Comparison of ENCODE assay signal across 23 mouse cellular contexts in the genomic region with DNA sequence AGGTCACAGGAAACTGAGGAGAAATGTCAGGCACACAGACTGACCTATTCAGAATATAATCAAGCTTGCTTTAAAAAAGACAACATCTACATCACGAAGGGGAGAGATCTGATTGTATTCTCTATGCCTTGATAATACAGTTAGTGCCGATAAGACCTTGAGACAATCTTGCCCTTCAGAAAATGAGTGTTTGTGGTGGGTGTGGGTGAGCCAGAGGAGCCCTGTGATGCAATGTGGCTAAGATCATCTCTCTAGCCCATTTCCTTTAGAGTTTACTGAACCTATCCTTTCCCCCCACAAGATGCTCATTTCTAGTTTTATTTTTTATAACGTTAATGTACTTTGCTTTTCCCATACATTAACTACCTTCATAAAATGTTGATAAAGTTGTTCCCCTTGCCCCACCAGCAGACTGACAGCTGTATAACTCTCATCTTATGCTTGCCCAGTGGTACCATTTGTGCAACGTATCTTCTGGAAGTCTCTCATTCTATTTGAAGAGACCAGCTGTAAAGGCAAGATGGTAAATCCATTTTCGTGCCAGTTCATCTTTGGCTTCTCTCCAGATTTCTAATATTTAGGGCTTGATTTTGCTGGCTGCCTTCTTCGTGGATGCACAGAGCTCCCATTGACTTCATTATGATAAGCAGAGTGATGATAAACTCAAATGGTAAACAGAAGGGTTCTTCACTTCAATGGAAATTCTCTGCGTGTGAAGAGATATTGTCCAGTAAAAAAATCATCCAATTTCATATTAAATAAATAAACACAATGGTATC.
DNase-seq lines count a peak whose midpoint lies in the region; ATAC-seq and TF ChIP-seq lines count a peak whose summit lies in the region.
"Had no signal": no experiment of that assay in that cellular context is flagged by ENCODE, and none has a peak within 500 bp of the region (broad histone marks: within the 10 kb centered on the region; RNA-seq: fewer than 3 reads in every experiment).

No protein-coding gene starts in this region.

- H3K9ac ChIP-seq in hindbrain, postnatal 0 days (replicated peaks; ENCODE audit: low read length): no peak overlapping the region
- H3K9ac ChIP-seq in hindbrain, embryonic 14.5 days: no peak overlapping the region
- H3K9ac ChIP-seq: hindbrain, embryonic 12.5 days; limb, embryonic 13.5 days; liver, embryonic 13.5 days; lung, embryonic 15.5 days had no signal

- intact Hi-C loops in gastrocnemius, postnatal 14 days (cut with DNase I; ENCODE audit: low total_unique reads): no loop called here

- H3K4me3 ChIP-seq in hindbrain, postnatal 0 days (ENCODE audit: low read length): no peak overlapping the region
- H3K4me3 ChIP-seq in hindbrain, embryonic 14.5 days (replicated peaks; ENCODE audit: low read length): no peak overlapping the region
- H3K4me3 ChIP-seq: embryonic facial prominence, embryonic 10.5 days; hindbrain, embryonic 12.5 days; limb, embryonic 13.5 days; liver, embryonic 13.5 days; lung, embryonic 15.5 days had no signal

- no peaks in the 10 kb centered on the region for H3K27me3 ChIP-seq in hindbrain, postnatal 0 days (ENCODE audit: insufficient read depth, low read length)
- no peaks in the 10 kb centered on the region for H3K27me3 ChIP-seq in hindbrain, embryonic 14.5 days (ENCODE audit: control insufficient read depth, insufficient read depth, low read length)
- H3K27me3 ChIP-seq: hindbrain, embryonic 12.5 days; limb, embryonic 13.5 days; liver, embryonic 13.5 days; lung, embryonic 15.5 days had no signal

- ATAC-seq in hindbrain, postnatal 0 days: no peak
- ATAC-seq in hindbrain, embryonic 14.5 days (ENCODE audit: low FRiP score): no peak

- 60% methylated on average over 7 of the region's 7 CpGs for WGBS in hindbrain, postnatal 0 days
- 79% methylated on average over 7 of the region's 7 CpGs for WGBS in hindbrain, embryonic 14.5 days

- no peaks in the 10 kb centered on the region for H3K4me1 ChIP-seq in hindbrain, postnatal 0 days (ENCODE audit: insufficient read depth, low read length)
- no peaks in the 10 kb centered on the region for H3K4me1 ChIP-seq in hindbrain, embryonic 14.5 days (replicated peaks; ENCODE audit: control insufficient read depth, insufficient read depth, low read length)
- H3K4me1 ChIP-seq: embryonic facial prominence, embryonic 10.5 days; hindbrain, embryonic 12.5 days; limb, embryonic 13.5 days; liver, embryonic 13.5 days; lung, embryonic 15.5 days had no signal

- no peak overlapping the region for H3K4me2 ChIP-seq in hindbrain, postnatal 0 days (ENCODE audit: low read depth, low read length)
- H3K4me2 ChIP-seq in hindbrain, embryonic 14.5 days (replicated peaks): no peak overlapping the region
- H3K4me2 ChIP-seq: heart, embryonic 11.5 days; hindbrain, embryonic 12.5 days; limb, embryonic 13.5 days; liver, embryonic 13.5 days; lung, embryonic 15.5 days; midbrain, embryonic 11.5 days had no signal

- H3K27ac ChIP-seq in hindbrain, postnatal 0 days: no peak overlapping the region
- H3K27ac ChIP-seq in hindbrain, embryonic 14.5 days: no peak overlapping the region
- H3K27ac ChIP-seq: embryonic facial prominence, embryonic 10.5 days; hindbrain, embryonic 12.5 days; limb, embryonic 13.5 days; liver, embryonic 13.5 days; lung, embryonic 15.5 days; stomach, postnatal 0 days had no signal

- no peaks in the 10 kb centered on the region for H3K36me3 ChIP-seq in hindbrain, postnatal 0 days (ENCODE audit: insufficient read depth, low read length)
- H3K36me3 ChIP-seq in hindbrain, embryonic 14.5 days (replicated peaks; ENCODE audit: control insufficient read depth, insufficient read depth): no peaks in the 10 kb centered on the region
- H3K36me3 ChIP-seq: embryonic facial prominence, embryonic 10.5 days; G1E; hindbrain, embryonic 12.5 days; limb, embryonic 13.5 days; liver, embryonic 13.5 days; lung, embryonic 15.5 days had no signal

- TF ChIP-seq CTCF in hindbrain, postnatal 0 days (IDR thresholded peaks at IDR 0.05; ENCODE audit: low read depth): no peak

- no peaks in the 10 kb centered on the region for H3K9me3 ChIP-seq in hindbrain, postnatal 0 days (ENCODE audit: low read length)
- no peaks in the 10 kb centered on the region for H3K9me3 ChIP-seq in hindbrain, embryonic 14.5 days (ENCODE audit: control insufficient read depth, low read length)
- H3K9me3 ChIP-seq: embryonic facial prominence, embryonic 10.5 days; G1E; hindbrain, embryonic 12.5 days; limb, embryonic 13.5 days; liver, embryonic 13.5 days; lung, embryonic 15.5 days had no signal

- peak; percentile 38 for DNase-seq in hindbrain, postnatal 0 days (ENCODE audit: low spot score)
- DNase-seq in hindbrain, embryonic 14.5 days (ENCODE audit: low spot score): no peak
- peak; percentile 54 for DNase-seq in 416B (ENCODE audit: low read depth)
- peak; percentile 43 for DNase-seq in CD4-positive, CD25-positive, alpha-beta regulatory T cell, adult 2 months (ENCODE audit: low read depth, low spot score)
- peak; percentile 43 for DNase-seq in induced T-regulatory cell, adult 2 months (ENCODE audit: low read depth)
- DNase-seq in gastrocnemius, postnatal 14 days: no peak
- DNase-seq in gastrocnemius, postnatal 25 days: no peak
- DNase-seq: adrenal gland, postnatal 14 days; cerebellum, adult 18-20 months; gastrocnemius, postnatal 36 days; heart, postnatal 14 days; kidney, adult 18-20 months; kidney, postnatal 25 days; liver, embryonic 13.5 days; lung, postnatal 4 days had no signal

Comparison
In these comparisons a context has a peak if more than half of its experiments do, and no peak if none do; other contexts are left out.
1. DNase-seq: peak in hindbrain, postnatal 0 days (single experiment), 416B (single experiment), CD4-positive, CD25-positive, alpha-beta regulatory T cell, adult 2 months (single experiment) and induced T-regulatory cell, adult 2 months (single experiment); none in hindbrain, embryonic 14.5 days (single experiment), gastrocnemius, postnatal 14 days (single experiment) and gastrocnemius, postnatal 25 days (single experiment).